Mouse (Mus musculus): ENCODE measurements at regions not wholly inside any gene's neighbourhood (a gene's known extent, or its start where the extent isn't known, plus 50 kb on each side); places are given as distances from the start of the nearest gene placed in this dataset.

- TF ChIP-seq CTCF (IDR thresholded peaks at IDR 0.05; ENCODE audit: extremely low read depth, insufficient read depth, insufficient read length, insufficient replicate concordance) (no peak), POLR2A (IDR thresholded peaks at IDR 0.05; ENCODE audit: low read depth, low read length) (no peak)
Measured at GRCm38 (mm10) chr2:46302627-46303026, 1185.4 kb upstream of the Zeb2 start.
